7 mouse cellular contexts compared by ENCODE assay signal in genomic region chr13:81641289-81642045, GRCm38 (mm10). TPM values are rescaled to one million over a fixed set of nuclear protein-coding genes. Genes with fewer than 3 reads are reported as not detected.
DNase-seq lines count a peak whose midpoint lies in the region; ATAC-seq and TF ChIP-seq lines count a peak whose summit lies in the region.

No protein-coding gene starts in this region.

- H3K4me2 ChIP-seq in heart, embryonic 13.5 days = peak overlapping the region; percentile 61
- H3K4me2 ChIP-seq in lung, embryonic 14.5 days = peak overlapping the region; percentile 47

- ATAC-seq in heart, embryonic 13.5 days (ENCODE audit: extremely low read depth, insufficient number of reproducible peaks, low FRiP score, low TSS enrichment) = no peak
- peak; percentile 65 for ATAC-seq in lung, embryonic 14.5 days (ENCODE audit: insufficient read depth)

- peak; percentile 71 for DNase-seq in CD4-positive, CD25-positive, alpha-beta regulatory T cell, adult 2 months (ENCODE audit: low read depth, low spot score)
- peak; percentile 86 for DNase-seq in NIH3T3 (ENCODE audit: low read depth)
- peak; percentile 88 for DNase-seq in embryo, embryonic 10.5 days (ENCODE audit: low spot score)
- DNase-seq in kidney, postnatal 14 days = peak; percentile 41
- DNase-seq in lung, embryonic 14.5 days = peak; percentile 86
- peak; percentile 85 for DNase-seq in retina, embryonic 14.5 days (ENCODE audit: low spot score)

- H3K36me3 ChIP-seq in heart, embryonic 13.5 days = no peaks in the 10 kb centered on the region
- no peaks in the 10 kb centered on the region for H3K36me3 ChIP-seq in lung, embryonic 14.5 days (ENCODE audit: insufficient read depth)

- 23% methylated on average over 8 of the region's 8 CpGs for WGBS in heart, embryonic 13.5 days
- 6% methylated on average over 8 of the region's 8 CpGs for WGBS in lung, embryonic 14.5 days

- no peaks in the 10 kb centered on the region for H3K9me3 ChIP-seq in heart, embryonic 13.5 days
- no peaks in the 10 kb centered on the region for H3K9me3 ChIP-seq in lung, embryonic 14.5 days (ENCODE audit: low read depth, low read length)

- peak overlapping the region; percentile 24; the same call in 1 of the 2 replicates for H3K4me3 ChIP-seq in heart, embryonic 13.5 days
- no peak overlapping the region for H3K4me3 ChIP-seq in lung, embryonic 14.5 days (ENCODE audit: low read depth, low read length)

- H3K27me3 ChIP-seq in heart, embryonic 13.5 days (replicated peaks) = no peaks in the 10 kb centered on the region
- no peaks in the 10 kb centered on the region for H3K27me3 ChIP-seq in lung, embryonic 14.5 days (ENCODE audit: insufficient read depth, low read length)

- peaks cover 16% of the 10 kb centered on the region for H3K4me1 ChIP-seq in heart, embryonic 13.5 days
- 0 out of 2 replicates have a peak, but pooled peaks cover 5% of the 10 kb centered on the region for H3K4me1 ChIP-seq in lung, embryonic 14.5 days (ENCODE audit: insufficient read depth)

- TF ChIP-seq CTCF in lung, embryonic 14.5 days (IDR thresholded peaks at IDR 0.05; ENCODE audit: low read depth) = peak; percentile 83

- H3K9ac ChIP-seq in heart, embryonic 13.5 days = no peak overlapping the region
- H3K9ac ChIP-seq in lung, embryonic 14.5 days = no peak overlapping the region

- H3K27ac ChIP-seq in heart, embryonic 13.5 days (replicated peaks) = no peak overlapping the region
- H3K27ac ChIP-seq in lung, embryonic 14.5 days (ENCODE audit: low read depth) = no peak overlapping the region

RNA-seq across cellular contexts. Expression of gene Adgrv1, which starts 8.5 kb away (rescaled TPM):
- polyA plus RNA-seq in heart, embryonic 13.5 days (2015; fragmentation: Nextera tagmentation; extraction: Ambion mirVana) = 0.66 and 0.99 TPM in 2 replicates
- polyA plus RNA-seq in lung, embryonic 14.5 days (2014; fragmentation: Nextera tagmentation; extraction: Ambion mirVana) = 2.2 and 2.5 TPM in 2 replicates

RNA-seq across cellular contexts. Expression of gene Lysmd3, which starts 16.0 kb away (rescaled TPM):
- polyA plus RNA-seq in heart, embryonic 13.5 days (2015; fragmentation: Nextera tagmentation; extraction: Ambion mirVana) = 20.7 and 20.8 TPM in 2 replicates
- 29.4 and 32.0 TPM in 2 replicates for polyA plus RNA-seq in lung, embryonic 14.5 days (2014; fragmentation: Nextera tagmentation; extraction: Ambion mirVana)
